Mouse (Mus musculus) CH12.LX (cell line): Measurements from ENCODE around the gene Rab43. TPM values are rescaled to one million over a fixed set of nuclear protein-coding genes. Genes with fewer than 3 reads are reported as not detected.

Experiments
- DNase-seq: peaks from one replicate; pipeline ENCODE4 v3.0.0-alpha.2; 2013; ENCODE audit errors: extremely low read depth
- H3K27ac ChIP-seq: 2 replicates; pipeline ENCODE4 v1.5.1; 2012; ENCODE audit warnings: low read depth, mild to moderate bottlenecking, control low read depth, moderate library complexity; ENCODE audit not compliant: insufficient read depth
- H3K27me3 ChIP-seq: replicated peaks from 2 replicates; pipeline ENCODE3; 2012; ENCODE audit warnings: inconsistent platforms
- H3K36me3 ChIP-seq, 2 experiments: replicated peaks in 1 of 2; 2 replicates each; pipeline versions ENCODE3 to v1.6.1; 2012; ENCODE audit warnings: inconsistent platforms in 1 of 2, low read length in 1 of 2, mild to moderate bottlenecking in 1 of 2, mixed read lengths in 1 of 2, moderate library complexity in 1 of 2; ENCODE audit not compliant: control insufficient read depth in 1 of 2, insufficient read depth in 1 of 2
- H3K4me1 ChIP-seq, 2 experiments: 2 replicates each; pipeline ENCODE4 v1.6.1; 2012; ENCODE audit warnings: inconsistent platforms in 1 of 2, moderate library complexity in 1 of 2; ENCODE audit not compliant: insufficient read depth in 2 of 2, control insufficient read depth in 1 of 2
- H3K4me2 ChIP-seq: 2 replicates; pipeline ENCODE4 v1.6.1; 2012; ENCODE audit warnings: low read depth, mild to moderate bottlenecking, control low read depth; ENCODE audit not compliant: poor library complexity, insufficient read depth, severe bottlenecking
- H3K4me3 ChIP-seq, 3 experiments: fragments of 150-350 bp in 1 of 3; sonication (generic) in 1 of 3; replicated peaks in 1 of 3; 2 replicates each; pipeline versions ENCODE3 to v1.5.1; 2011 to 2012; ENCODE audit warnings: low read depth in 2 of 3, low read length in 2 of 3, mild to moderate bottlenecking in 2 of 3, moderate library complexity in 2 of 3, control low read depth in 1 of 3, improper control_type of control experiment in 1 of 3, inconsistent platforms in 1 of 3, mixed read lengths in 1 of 3; ENCODE audit not compliant: poor library complexity in 1 of 3
- H3K79me2 ChIP-seq: replicated peaks from 2 replicates; pipeline ENCODE4 v1.6.1; 2012; ENCODE audit warnings: mild to moderate bottlenecking, moderate library complexity; ENCODE audit not compliant: control insufficient read depth, poor library complexity, insufficient read depth, severe bottlenecking; ENCODE audit errors: extremely low read depth
- H3K9ac ChIP-seq: 2 replicates; pipeline ENCODE4 v1.6.1; 2012; ENCODE audit warnings: low read depth, mild to moderate bottlenecking, control low read depth, moderate library complexity; ENCODE audit not compliant: insufficient read depth
- H3K9me3 ChIP-seq: replicated peaks from 2 replicates; pipeline ENCODE3; 2012; ENCODE audit warnings: low read length, inconsistent platforms, mixed read lengths
- CHD1 ChIP-seq: IDR thresholded peaks from 2 replicates; pipeline ENCODE4 v1.6.1; 2012; ENCODE audit warnings: low read depth, low read length, improper control_type of control experiment, inconsistent platforms
- CHD2 ChIP-seq: IDR thresholded peaks from 2 replicates; pipeline ENCODE4 v1.6.1; 2011; ENCODE audit warnings: low read length, improper control_type of control experiment
- CTCF ChIP-seq, 2 experiments: IDR thresholded peaks in 1 of 2; conservative IDR thresholded peaks in 1 of 2; 2 replicates each; pipeline ENCODE4 v1.5.1; 2011 to 2012; ENCODE audit warnings: low read depth in 2 of 2, low read length in 2 of 2, improper control_type of control experiment in 1 of 2, inconsistent platforms in 1 of 2, mild to moderate bottlenecking in 1 of 2, moderate library complexity in 1 of 2
- ELF1 ChIP-seq: IDR thresholded peaks from 2 replicates; pipeline ENCODE4 v1.6.1; 2014; ENCODE audit warnings: low read depth, mild to moderate bottlenecking, inconsistent platforms, low read length, improper control_type of control experiment
- EP300 ChIP-seq: IDR thresholded peaks from 2 replicates; pipeline ENCODE4 v1.6.1; 2011; ENCODE audit warnings: low read length, improper control_type of control experiment
- HCFC1 ChIP-seq: IDR thresholded peaks from 2 replicates; pipeline ENCODE4 v1.6.1; 2012; ENCODE audit warnings: low read depth, mild to moderate bottlenecking, inconsistent platforms, low read length, improper control_type of control experiment
- IRF4 ChIP-seq: IDR thresholded peaks from 2 replicates; pipeline ENCODE4 v1.6.1; 2014; ENCODE audit warnings: low read depth, mild to moderate bottlenecking, inconsistent platforms, low read length, improper control_type of control experiment
- JUN ChIP-seq: IDR thresholded peaks from 2 replicates; pipeline ENCODE4 v1.6.1; 2011; ENCODE audit warnings: low read depth, mild to moderate bottlenecking, low read length, improper control_type of control experiment, moderate library complexity; ENCODE audit not compliant: insufficient read depth
- JUND ChIP-seq: conservative IDR thresholded peaks from 2 replicates; pipeline ENCODE4 v1.6.1; 2011; ENCODE audit warnings: low read depth, low read length, improper control_type of control experiment
- MAFK ChIP-seq: IDR thresholded peaks from 2 replicates; pipeline ENCODE4 v1.6.1; 2011; ENCODE audit warnings: low read length, improper control_type of control experiment; ENCODE audit not compliant: insufficient replicate concordance
- MEF2A ChIP-seq: IDR thresholded peaks from 2 replicates; pipeline ENCODE4 v1.6.1; 2014; ENCODE audit warnings: low read depth, mild to moderate bottlenecking, inconsistent platforms, low read length, improper control_type of control experiment, borderline replicate concordance
- MXI1 ChIP-seq: IDR thresholded peaks from 2 replicates; pipeline ENCODE4 v1.6.1; 2011; ENCODE audit warnings: mild to moderate bottlenecking, low read depth, low read length, improper control_type of control experiment
- MYC ChIP-seq: IDR thresholded peaks from 2 replicates; pipeline ENCODE4 v1.6.1; 2011; ENCODE audit warnings: low read depth, mild to moderate bottlenecking, improper control_type of control experiment, low read length
- NELFE ChIP-seq: IDR thresholded peaks from 2 replicates; pipeline ENCODE4 v1.6.1; 2011; ENCODE audit warnings: low read depth, low read length, improper control_type of control experiment
- PAX5 ChIP-seq: IDR thresholded peaks from 2 replicates; pipeline ENCODE4 v1.6.1; 2012; ENCODE audit warnings: low read length, inconsistent platforms, mixed read lengths
- POLR2A ChIP-seq: IDR thresholded peaks from 2 replicates; pipeline ENCODE4 v1.6.1; 2011; ENCODE audit warnings: low read depth, mild to moderate bottlenecking, improper control_type of control experiment, low read length
- RAD21 ChIP-seq: IDR thresholded peaks from 2 replicates; pipeline ENCODE4 v1.6.1; 2011; ENCODE audit warnings: low read depth, mild to moderate bottlenecking, low read length, improper control_type of control experiment, moderate library complexity
- RCOR1 ChIP-seq: conservative IDR thresholded peaks from 2 replicates; pipeline ENCODE4 v1.6.1; 2012; ENCODE audit warnings: low read depth, mild to moderate bottlenecking, inconsistent platforms, low read length, improper control_type of control experiment
- SIN3A ChIP-seq: IDR thresholded peaks from 2 replicates; pipeline ENCODE4 v1.6.1; 2012; ENCODE audit warnings: low read length, improper control_type of control experiment, inconsistent platforms
- SMC3 ChIP-seq: IDR thresholded peaks from 2 replicates; pipeline ENCODE4 v1.6.1; 2011; ENCODE audit warnings: low read depth, low read length, improper control_type of control experiment
- TBP ChIP-seq: conservative IDR thresholded peaks from 2 replicates; pipeline ENCODE4 v1.6.1; 2011; ENCODE audit warnings: low read depth, low read length, improper control_type of control experiment
- TCF12 ChIP-seq: IDR thresholded peaks from 2 replicates; pipeline ENCODE4 v1.6.1; 2014; ENCODE audit warnings: low read depth, mild to moderate bottlenecking, inconsistent platforms, low read length, improper control_type of control experiment
- UBTF ChIP-seq: IDR thresholded peaks from 2 replicates; pipeline ENCODE4 v1.6.1; 2012; ENCODE audit warnings: low read depth, mild to moderate bottlenecking, inconsistent platforms, low read length, improper control_type of control experiment, moderate library complexity
- USF1 ChIP-seq: IDR thresholded peaks from 2 replicates; pipeline ENCODE4 v1.6.1; 2014; ENCODE audit warnings: low read depth, mild to moderate bottlenecking, inconsistent platforms, low read length, improper control_type of control experiment
- ZKSCAN1 ChIP-seq: IDR thresholded peaks from 2 replicates; pipeline ENCODE4 v1.6.1; 2012; ENCODE audit warnings: low read depth, inconsistent platforms, low read length, improper control_type of control experiment, borderline replicate concordance
- ZMIZ1 ChIP-seq: IDR thresholded peaks from 2 replicates; pipeline ENCODE4 v1.6.1; 2012; ENCODE audit warnings: low read depth, mild to moderate bottlenecking, inconsistent platforms, low read length, improper control_type of control experiment
- dilution Hi-C: fragments of 300-500 bp; cut with MboI; formaldehyde crosslinking; loops from 2 replicates; pipeline ENCODE4 v1.14.3; 2020; ENCODE audit warnings: low sequenced_read_pairs; ENCODE audit not compliant: extremely low pct_unique_long_range_greater_than_20kb, extremely low pct_ligation_motif_present
- in situ Hi-C: fragments of 300-500 bp; cut with MboI; formaldehyde crosslinking; loops from 3 replicates; pipeline ENCODE4 v1.14.3; 2019; ENCODE audit warnings: low sequenced_read_pairs, low pct_ligation_motif_present, low pct_unique_long_range_greater_than_20kb, mixed read lengths
- polyA plus RNA-seq: library from polyadenylated mRNA; unstranded; fragments of >175 nt; gene quantifications from 2 replicates; pipeline ENCODE4 v1.2.1, GENCODE M21; 2012; ENCODE audit warnings: low read depth; ENCODE audit not compliant: insufficient read length
- total RNA-seq, 2 experiments: library from RNA; depleted of rRNA; stranded (reverse); fragments of 300-350 nt in 1 of 2; fragments of >200 nt in 1 of 2; gene quantifications; 2 replicates each; pipeline ENCODE4 v1.2.3; 2012 to 2014

Gene Rab43
- total and polyA plus RNA-seq, 3 experiments, result 4.3 to 23.4 (median 10.3) TPM

- dilution Hi-C loops, result no loop called here
- H3K4me1 ChIP-seq, result no peaks in the 10 kb centered on the region
- H3K9me3 ChIP-seq, result no peaks in the 10 kb centered on the region
- H3K27me3 ChIP-seq, result peaks cover under 1% of the 10 kb centered on the region
- H3K4me3 ChIP-seq, result no peak overlapping the region
- TF ChIP-seq TBP (0 out of 2 replicates have a peak, but pooled peaks have one; percentile 26), JUND (no peak), MYC (no peak), MAFK (no peak), JUN (no peak), TCF12 (no peak), IRF4 (no peak), ZKSCAN1 (no peak), PAX5 (no peak), RAD21 (peak; percentile 81), ZMIZ1 (no peak), SIN3A (no peak), CHD2 (no peak), CTCF (conservative IDR thresholded peaks at IDR 0.05 in 1 of 2, IDR thresholded peaks at IDR 0.05 in 1 of 2; ENCODE audit: low read depth in 2 of 2, low read length in 2 of 2) (peak; percentile 46 to 83), POLR2A (no peak), SMC3 (peak; percentile 69), UBTF (no peak), ELF1 (no peak)
- no peaks in the 10 kb centered on the region for H3K79me2 ChIP-seq
- no peak overlapping the region for H3K4me2 ChIP-seq
- peak; percentile 45 for DNase-seq
- H3K9ac ChIP-seq, result no peak overlapping the region
- in situ Hi-C loops, result no loop called here
- H3K27ac ChIP-seq, result no peak overlapping the region
- no peaks in the 10 kb centered on the region for H3K36me3 ChIP-seq
Observed at GRCm38 (mm10) chr6:87763376-87764280, 48.3 kb downstream of the Rab43 start.

- H3K9me3 ChIP-seq, result no peaks in the 10 kb centered on the region
- H3K36me3 ChIP-seq, result no peaks in the 10 kb centered on the region
- no peak overlapping the region for H3K9ac ChIP-seq
- in situ Hi-C loops, result no loop called here
- TF ChIP-seq CHD1, result no peak
- no peak for TF ChIP-seq MXI1
- no peak for TF ChIP-seq TBP
- no peak for TF ChIP-seq ZMIZ1
- TF ChIP-seq ZKSCAN1, result no peak
- no peak for TF ChIP-seq IRF4
- TF ChIP-seq HCFC1, result no peak
- no peak for TF ChIP-seq TCF12
- no peak for TF ChIP-seq RCOR1
- TF ChIP-seq MEF2A, result no peak
- TF ChIP-seq NELFE, result no peak
- no peak for TF ChIP-seq USF1
- no peak for TF ChIP-seq SIN3A
- no peak for TF ChIP-seq EP300
- TF ChIP-seq, all 38 proteins: peak for 0
- H3K4me1 ChIP-seq, result no peaks in the 10 kb centered on the region
- H3K27me3 ChIP-seq, result peaks cover 1% of the 10 kb centered on the region
- H3K27ac ChIP-seq, result no peak overlapping the region
- dilution Hi-C loops, result no loop called here
- H3K4me3 ChIP-seq, result no peak overlapping the region
- DNase-seq, result no peak
- no peak overlapping the region for H3K4me2 ChIP-seq
- H3K79me2 ChIP-seq, result no peaks in the 10 kb centered on the region
Observed at GRCm38 (mm10) chr6:87762161-87762560, 49.8 kb downstream of the Rab43 start.
